Mouse (Mus musculus) brain, embryonic 14.5 days (tissue): ENCODE data around the gene Olfr1218.

Experiments used
- CTCF ChIP-seq: fragments of 200-500 bp; IDR thresholded peaks from 2 replicates; pipeline ENCODE4 v1.5.1; 2012; ENCODE audit warnings: inconsistent platforms, mild to moderate bottlenecking, moderate library complexity, borderline replicate concordance; ENCODE audit not compliant: insufficient read depth, insufficient read length; ENCODE audit errors: extremely low read depth
- POLR2A ChIP-seq: fragments of 200-500 bp; IDR thresholded peaks from 2 replicates; pipeline ENCODE4 v1.6.1; 2012; ENCODE audit warnings: mild to moderate bottlenecking, inconsistent platforms, borderline replicate concordance; ENCODE audit not compliant: poor library complexity, insufficient read depth, insufficient read length, severe bottlenecking; ENCODE audit errors: extremely low read depth

- TF ChIP-seq CTCF: no peak
- TF ChIP-seq POLR2A: no peak
These were observed 22.4 kb upstream of the Olfr1218 start, which contains the start of gene Olfr1219 for GRCm38 (mm10) chr2:89083413-89083812.
